Mouse (Mus musculus) left cerebral cortex, adult 9 months (tissue): Measurements from ENCODE around the gene Izumo1.

Source experiments
- DNase-seq, 2 experiments: peaks; one replicate each; pipeline ENCODE4 v3.0.0; 2022; ENCODE audit warnings: low spot score in 2 of 2

Gene Izumo1

DNA sequence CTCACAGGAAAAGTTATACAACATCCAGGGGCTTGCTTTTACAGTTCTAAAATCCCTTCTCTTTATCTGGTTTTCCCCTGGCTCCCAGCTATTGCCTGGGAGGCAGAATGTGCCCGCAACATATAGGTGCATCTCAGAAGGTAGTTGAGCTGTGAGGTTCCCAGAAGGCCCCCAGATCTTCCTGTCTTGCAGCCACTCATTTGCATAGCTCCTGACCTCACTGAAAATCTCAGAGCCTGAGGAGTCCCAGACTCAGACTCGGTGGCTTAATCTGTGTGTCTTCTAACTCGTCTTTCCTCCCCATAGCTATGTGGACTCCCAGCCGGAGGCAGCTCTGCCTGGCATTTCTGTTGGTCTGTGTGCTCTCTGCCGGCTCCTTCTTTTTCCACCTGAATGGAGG is 3.3 kb upstream of the Izumo1 start:
- no peak for DNase-seq

DNA sequence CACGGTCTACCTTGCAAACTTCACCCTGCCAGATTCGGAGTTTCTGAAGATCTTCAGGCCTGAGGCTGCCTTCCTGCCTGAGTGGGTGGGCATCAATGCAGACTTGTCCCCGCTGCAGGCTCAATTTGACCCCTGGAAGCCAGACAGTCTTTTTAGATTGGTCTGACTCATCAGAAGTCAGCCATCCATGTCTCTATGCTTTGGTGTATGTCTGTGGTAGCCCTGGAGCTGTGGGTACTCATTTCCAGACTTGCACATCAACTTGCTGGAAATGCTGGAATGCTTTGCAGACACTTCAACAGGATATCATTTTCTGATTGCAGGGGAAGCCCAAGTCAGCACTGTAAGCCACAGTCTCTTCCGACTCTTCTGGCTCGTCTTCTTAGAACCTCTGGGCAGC is 2.0 kb upstream of the Izumo1 start:
- DNase-seq, result no peak

DNA sequence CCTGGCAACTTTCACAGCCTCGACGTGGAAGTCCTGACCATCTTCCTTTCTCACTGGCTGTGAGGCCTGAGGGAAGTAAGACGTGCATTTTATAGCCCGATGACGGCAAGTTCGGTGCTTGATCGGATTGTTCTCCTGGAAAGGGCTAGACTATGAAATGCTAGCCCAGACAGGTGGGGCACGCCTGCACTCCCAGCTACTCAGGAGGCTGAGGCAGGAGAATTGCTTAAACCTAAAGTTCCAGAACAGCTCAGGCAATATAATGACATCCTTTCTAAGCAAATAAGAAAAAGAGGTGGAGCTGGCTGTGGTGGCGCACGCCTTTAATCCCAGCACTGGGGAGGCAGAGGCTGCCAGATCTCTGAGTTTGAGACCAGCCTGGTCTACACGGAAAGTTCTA is 1.9 kb downstream of the Izumo1 start:
- no peak for DNase-seq

DNA sequence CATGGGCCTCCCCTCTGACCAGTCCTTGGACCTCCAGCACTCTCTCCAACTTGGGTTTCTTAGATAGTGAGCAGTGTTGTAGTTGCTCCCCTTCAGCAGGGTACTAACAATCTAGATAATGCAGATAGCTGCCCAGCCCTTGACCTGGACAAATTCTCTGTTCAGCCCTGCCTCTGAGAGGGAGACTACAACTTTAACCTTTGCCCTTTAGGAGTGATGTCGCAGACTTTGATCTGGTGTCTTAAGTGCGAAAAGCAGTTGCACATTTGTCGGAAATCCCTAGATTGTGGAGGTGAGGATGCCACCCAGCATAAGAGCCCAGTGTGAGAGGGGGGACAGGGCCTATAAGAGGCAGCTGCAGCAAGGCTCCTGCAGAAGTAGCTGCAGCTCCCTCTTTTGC is 3.1 kb downstream of the Izumo1 start:
- no peak for DNase-seq

DNA sequence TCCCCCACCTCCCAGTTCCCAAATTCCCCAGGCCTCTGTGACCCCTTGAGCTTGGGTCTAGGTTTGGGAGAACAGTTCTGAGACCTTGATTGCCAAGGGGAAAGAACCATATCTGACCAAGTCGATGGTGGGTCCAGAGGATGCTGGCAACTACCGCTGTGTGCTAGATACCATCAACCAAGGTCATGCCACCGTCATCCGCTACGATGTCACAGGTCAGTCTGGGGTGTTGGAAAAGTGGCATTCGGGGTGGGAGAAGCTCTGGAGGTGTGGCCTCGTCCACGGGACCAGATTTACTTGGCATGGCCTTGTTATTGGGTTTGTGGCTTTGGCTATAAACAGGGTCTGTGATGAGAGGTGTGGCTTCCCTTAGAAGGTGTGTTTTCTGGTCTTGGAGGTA is 3.9 kb downstream of the Izumo1 start:
- DNase-seq, result no peak

DNA sequence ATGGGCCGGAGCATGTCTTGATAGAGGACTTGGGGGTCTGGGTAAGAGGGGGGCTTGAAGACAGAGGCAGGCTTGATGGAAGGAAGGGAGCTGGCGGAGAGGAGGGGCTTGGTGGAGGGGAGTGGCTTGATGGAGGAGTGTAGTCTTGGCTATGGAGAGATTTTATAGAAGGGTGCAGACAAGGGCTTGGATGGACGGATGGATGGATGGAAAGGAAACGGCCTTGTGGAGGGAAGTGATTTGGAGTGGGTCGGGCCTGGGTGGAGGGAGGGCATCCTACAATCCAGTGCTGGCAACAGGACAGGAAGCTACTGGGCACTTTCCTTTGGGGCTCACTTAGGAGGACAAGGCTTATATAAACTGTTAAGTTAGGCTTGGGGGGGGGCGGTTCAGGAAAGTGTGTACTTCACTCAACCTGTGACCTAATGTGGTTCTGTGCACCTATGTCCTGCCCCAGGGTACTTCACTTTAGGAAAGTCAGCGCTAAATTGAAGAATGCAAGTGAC is 5.0 kb downstream of the Izumo1 start:
- no peak for DNase-seq

DNA sequence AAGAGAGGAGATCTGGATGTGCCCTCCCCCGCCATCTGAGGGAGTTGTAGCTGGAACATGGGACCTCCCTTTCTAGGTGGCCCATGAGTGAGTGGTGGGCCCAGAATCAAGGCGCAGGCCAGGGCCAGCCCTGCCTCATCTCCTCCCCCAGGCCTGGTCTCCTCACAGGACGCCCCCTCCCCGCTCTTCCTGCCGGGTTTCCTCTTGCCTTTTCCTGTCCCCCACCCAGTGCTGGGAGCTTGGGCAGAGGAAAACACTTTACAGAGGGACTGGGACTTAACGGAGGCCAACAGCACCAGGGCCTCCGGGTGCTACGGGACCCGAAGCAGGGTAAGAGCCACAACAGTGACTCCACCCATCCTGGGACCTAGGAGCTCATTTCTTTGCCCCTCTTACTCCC is 5.7 kb downstream of the Izumo1 start, which contains the start of gene Rasip1:
Rasip1 (plus strand) TSS at position 228 of the 400 bp plus-strand sequence.
- no peak for DNase-seq

DNA sequence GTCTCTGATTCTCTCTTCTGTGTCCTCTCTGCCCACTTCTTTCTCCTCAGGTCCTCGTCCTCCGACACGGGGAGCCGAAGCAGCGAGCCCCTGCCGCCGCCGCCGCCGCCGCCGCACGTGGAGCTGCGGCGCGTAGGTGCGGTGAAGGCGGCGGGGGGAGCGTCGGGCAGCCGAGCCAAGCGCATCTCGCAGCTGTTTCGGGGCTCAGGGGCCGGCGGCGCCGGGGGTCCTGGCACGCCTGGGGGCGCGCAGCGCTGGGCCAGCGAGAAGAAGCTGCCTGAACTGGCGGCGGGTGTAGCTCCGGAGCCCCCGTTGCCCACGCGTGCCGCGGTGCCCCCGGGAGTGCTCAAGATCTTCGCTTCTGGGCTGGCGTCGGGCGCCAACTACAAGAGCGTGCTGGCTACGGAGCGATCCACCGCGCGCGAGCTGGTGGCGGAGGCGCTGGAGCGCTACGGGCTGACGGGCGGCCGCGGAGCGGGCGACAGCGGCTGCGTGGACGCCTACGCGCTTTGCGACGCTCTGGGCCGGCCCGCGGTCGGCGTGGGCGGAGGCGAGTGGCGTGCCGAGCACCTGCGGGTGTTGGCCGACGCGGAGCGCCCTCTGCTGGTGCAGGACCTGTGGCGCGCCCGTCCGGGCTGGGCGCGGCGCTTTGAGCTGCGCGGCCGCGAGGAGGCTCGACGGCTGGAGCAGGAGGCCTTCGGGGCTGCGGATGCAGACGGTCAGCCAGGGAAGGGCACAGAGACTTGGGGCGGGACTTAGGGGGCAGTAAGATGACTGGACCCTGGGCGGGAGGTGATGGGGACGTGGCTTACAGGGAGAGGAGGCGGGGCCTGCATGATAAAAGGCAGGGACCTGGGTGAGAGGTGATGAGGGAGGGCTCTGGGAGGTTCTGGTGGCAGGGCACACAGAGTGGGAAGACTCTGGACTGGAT is 7.0 kb downstream of the Izumo1 start:
- peak in 1 of 2 experiments; percentile 82 for DNase-seq

DNA sequence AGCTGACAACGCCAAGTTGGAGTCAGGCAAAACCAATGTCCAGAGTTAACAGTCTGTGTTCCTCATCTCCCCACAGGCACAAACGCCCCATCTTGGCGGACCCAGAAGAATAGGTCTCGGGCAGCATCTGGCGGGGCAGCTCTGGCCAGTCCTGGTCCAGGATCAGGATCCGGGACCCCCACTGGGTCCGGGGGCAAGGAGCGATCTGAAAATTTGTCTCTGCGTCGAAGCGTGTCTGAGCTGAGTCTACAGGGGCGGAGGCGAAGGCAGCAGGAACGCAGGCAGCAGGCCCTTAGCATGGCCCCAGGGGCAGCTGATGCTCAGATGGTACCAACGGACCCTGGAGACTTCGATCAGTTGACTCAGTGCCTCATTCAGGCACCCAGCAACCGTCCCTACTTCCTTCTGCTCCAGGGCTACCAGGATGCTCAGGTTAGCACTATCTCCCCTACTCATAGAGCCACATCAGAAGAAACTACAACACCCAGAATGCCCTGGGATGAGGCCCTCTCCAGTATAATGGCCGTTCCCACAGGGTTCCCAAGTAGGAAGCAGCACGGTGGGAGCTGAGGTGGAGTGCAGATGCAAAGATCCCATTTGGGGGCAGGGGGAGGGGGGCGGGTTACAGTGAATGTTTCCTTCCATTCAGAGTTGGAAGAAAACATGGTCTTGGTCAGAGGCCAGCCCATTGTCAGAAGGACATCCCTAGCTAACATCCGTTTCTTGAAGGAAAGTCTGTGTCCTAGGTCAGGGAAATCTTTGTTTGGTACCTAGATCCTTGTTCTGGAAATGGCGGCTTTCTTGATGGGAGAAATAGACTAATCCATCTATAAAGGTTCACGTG is 8.7 kb downstream of the Izumo1 start:
- DNase-seq, result no peak

DNA sequence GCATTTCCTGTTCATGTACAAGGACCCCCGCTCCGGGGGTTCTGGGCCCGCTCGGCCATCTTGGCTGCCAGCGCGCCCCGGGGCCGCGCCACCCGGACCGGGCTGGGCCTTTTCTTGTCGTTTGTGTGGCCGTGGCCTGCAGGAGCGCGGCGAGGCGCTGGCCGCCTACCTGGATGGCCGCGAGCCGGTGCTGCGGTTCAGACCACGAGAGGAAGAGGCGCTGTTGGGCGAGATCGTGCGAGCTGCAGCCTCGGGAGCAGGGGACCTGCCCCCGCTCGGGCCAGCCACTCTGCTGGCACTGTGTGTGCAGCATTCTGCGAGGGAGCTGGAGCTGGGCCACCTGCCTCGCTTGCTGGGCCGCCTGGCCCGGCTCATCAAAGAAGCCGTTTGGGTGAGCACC is 10.9 kb downstream of the Izumo1 start:
- no peak for DNase-seq

DNA sequence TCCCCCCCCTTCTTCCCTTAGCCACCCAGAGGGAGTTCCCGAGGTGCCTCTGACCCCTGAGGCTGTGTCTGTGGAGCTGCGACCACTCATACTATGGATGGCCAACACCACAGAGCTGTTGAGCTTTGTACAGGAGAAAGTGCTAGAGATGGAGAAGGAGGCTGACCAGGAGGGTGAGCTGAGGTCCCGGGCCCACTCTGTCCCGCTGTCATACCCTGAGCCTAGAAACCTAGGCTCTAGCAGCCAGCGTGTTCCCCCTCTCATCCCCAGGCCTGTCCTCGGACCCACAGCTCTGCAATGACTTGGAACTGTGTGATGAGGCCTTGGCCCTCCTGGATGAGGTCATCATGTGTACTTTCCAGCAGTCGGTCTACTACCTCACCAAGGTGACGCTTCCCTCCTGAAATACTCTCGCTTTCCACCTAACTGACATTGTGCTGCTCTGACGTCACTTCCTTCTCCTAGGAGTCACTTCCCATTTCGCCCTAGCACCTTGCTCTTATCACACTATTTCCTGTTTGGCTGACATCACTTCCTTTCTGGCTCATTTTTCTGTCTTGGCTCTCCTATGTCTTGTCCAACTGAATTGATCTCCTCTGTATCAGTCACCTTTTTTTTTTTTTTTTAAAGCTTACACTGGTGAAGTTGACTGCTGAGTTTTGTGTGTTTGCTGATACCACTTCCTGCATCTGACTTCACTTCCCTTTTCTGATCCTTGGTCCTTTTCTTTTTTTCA is 13.5 kb downstream of the Izumo1 start:
- DNase-seq, result no peak

DNA sequence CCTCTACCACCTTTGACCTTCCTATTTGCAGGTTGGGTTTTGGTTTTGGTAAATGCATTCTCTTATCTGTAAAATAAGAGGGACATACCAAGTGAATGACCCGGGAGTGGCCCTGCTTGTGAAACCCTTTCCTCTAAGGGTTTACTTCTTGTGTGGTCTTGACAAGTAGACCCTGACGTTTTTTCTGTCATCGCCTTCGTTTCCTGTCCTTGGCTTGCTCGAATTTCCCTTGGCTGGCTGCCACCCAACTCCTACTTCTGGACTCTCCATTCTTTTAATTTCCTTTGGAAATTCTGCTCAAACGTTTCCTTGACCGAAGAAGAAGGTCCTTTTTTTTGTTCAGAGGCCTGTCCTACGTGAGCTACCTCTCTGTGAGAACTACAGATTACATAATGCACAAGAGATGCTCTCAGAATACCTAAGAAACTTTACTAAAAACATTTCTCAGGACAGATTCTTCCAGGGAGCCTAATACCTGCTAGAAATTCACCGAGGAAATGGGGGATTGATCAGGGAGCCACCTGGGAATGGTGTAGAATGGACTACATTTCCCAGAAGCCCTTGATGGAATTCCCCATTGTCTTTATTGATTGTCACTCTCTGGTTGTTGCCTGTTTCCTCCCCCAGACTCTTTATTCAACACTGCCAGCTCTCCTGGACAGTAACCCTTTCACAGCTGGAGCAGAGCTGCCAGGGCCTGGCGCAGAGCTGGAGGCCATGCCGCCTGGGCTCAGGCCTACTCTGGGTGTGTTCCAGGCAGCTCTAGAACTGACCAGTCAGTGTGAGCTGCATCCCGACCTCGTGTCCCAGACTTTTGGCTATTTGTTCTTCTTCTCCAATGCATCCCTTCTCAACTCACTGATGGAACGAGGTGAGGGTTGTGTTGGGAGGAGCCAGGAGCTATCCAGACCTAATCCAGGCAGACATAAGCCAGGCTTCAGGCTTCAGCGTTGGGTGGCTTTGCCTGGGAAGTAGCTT is 14.4 kb downstream of the Izumo1 start:
- DNase-seq, result no peak

DNA sequence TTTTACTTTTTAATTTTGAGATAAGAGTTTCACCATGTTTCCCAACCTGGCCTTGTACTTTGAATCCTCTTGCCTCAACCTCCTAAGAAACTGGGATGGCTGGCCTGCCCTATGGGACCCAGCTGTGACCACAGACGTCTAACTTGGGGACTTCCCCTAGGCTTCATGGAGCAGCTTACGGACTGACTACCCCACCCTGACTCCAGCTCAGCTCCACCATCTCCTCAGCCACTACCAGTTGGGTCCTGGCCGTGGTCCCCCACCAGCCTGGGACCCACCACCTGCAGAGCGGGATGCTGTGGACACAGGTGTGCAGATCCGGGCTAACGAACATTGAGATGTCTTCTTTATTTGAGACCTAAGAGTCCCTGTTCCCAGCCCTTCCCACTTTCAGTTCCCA is 16.1 kb downstream of the Izumo1 start:
- no peak for DNase-seq

DNA sequence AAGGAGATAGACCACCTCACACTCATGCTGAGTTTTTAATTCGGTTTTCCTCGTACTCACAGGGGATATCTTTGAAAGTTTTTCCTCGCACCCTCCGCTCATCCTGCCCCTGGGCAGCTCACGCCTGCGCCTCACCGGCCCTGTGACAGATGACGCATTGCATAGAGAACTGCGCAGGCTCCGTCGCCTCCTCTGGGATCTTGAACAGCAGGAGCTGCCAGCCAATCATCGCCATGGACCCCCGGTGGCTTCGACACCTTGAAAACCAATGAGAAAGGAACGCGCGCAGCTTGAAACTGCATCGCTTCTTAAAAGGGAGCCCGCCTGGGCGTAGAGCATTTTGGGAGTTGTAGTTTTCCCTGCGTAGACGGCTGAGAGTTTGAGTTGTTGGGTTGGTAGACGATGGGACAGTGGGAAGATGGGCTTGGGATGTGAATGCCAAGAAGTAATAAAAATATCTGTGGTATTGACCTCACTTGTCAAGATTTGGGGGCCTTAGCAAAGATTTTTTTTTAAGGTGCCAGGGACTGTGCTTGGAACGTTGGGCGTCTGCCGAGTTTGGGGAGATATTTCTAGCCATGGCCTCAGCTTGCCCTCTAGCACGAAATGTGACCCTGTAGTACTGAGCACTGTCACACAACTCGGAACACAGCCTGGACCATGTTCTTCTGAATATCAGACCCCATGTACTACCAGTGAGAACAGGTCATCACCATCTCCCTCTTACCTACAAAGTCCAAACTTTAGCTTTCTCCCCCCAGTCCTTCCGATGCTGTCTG is 17.2 kb downstream of the Izumo1 start:
- peak; percentile 94 to 97 for DNase-seq

DNA sequence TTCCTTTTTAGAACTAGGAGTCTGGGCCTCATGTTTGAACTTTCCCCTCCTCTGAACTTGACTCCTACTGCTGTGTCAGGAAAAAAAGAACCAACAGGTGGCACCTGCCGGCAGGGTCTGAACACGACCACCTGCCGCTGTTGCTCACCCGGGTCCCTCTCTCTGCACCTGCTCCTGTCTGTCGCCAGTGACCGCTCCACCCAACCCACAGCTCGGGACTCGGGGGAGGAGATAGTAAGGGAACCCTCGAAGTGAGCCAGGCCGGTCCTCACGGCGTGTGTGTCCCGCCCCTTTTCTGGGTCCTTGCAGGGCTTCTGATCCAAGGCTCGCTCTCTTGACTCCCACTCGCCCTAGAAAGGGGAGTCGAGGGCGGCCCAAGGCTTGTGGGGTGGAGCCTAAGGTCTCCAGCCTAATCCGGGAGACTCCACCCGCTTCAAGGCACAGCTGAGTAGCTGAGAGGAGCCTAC is 18.0 kb downstream of the Izumo1 start, which contains the start of gene Mamstr:
Mamstr (plus strand) TSS at position 417 of the 467 bp plus-strand sequence.
- DNase-seq, result no peak

DNA sequence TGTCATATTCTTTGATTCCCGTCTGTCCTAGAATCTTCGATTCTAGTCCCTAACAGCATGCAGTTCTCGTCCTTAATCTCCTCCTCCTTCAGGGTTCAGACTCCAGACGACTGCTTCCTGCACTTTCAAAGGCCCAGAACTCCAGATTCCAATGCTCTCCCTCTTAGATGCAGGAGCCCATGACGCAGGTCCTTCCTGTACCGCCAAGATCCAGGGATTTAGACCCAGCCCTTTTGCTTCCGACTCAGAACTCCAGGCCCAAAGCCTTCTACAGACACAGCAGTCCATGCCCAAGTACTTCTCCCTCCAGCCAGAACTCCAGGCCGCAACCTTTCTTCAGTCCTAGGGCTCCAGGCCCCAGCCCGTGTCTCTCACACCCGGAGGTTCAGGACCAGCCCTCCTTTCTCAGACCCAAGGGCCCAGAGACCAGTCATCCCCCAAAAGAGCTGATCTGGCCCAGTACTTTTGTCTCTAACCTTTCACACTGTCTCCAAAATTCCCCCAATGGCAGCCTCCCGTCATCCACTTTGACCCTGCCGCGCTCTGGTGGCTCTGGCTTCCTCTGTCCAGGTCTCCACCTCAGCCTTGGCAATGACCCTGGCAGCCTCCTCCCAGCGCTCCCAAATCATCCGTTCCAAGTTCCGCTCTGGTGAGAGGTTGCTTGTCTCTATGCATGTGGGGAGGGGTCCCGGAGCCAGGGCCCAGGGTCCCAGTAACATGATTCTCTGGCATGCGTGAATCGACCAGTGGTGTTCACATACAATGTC is 18.8 kb downstream of the Izumo1 start:
- DNase-seq, result no peak

DNA sequence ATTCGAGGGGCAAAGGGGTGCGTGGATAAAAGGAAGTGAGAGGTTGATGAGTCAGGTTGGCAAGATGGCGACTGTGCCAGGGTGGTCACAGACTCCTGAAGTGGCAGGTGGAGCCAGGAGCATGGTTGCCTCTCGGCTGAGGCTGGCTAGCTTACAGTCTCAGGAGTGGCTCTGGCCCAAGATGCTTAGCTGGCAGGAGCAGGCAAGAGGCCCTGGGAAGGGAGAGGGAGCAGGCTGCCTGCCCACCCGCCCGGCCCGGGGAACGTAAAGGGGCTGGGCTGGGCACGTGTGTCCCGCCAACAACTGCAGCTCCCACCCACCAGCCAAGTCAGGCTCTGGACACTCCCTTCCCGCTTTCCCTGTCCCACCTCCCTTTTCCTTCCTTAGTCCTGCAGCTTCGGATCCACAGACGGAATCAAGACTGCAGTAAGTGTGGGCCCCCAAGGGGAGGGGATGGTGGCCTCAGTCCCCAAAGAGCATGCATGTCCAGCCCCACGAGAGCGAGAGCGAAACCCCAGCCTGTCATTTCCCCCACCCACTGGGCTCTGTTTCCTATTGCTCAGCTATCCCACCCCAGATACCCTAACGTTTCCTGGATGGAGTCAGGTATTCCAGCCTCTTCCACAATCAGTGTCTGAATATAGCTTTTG is 19.9 kb downstream of the Izumo1 start:
- no peak for DNase-seq

DNA sequence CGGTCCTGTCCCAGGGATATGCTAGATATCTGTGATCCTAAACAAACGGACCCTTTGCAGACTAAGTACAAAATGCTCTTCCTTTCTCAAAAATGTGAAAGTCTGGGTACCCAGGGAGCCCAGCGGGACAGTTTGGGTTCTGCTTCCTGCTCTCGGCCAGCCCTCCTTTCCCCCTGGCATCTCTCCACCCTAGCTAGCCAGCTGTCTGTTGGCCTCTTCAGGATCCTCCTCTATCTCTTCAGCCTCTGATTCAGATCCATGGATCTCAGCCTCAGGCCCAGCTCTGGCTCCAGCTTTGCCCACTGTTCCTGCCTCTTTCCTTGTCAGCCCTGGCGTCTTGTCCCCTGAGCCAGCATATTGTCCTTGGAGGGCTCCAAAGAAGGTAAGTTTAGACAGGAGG is 20.5 kb downstream of the Izumo1 start:
- no peak for DNase-seq
